Mouse (Mus musculus) spleen, postnatal 10 days (tissue): ENCODE data around the gene Serpina12.

Experiments
- DNase-seq, 2 experiments: peaks; one replicate each; pipeline ENCODE4 v3.0.0; 2021 to 2022; ENCODE audit warnings: low spot score in 2 of 2

Gene Serpina12

DNA sequence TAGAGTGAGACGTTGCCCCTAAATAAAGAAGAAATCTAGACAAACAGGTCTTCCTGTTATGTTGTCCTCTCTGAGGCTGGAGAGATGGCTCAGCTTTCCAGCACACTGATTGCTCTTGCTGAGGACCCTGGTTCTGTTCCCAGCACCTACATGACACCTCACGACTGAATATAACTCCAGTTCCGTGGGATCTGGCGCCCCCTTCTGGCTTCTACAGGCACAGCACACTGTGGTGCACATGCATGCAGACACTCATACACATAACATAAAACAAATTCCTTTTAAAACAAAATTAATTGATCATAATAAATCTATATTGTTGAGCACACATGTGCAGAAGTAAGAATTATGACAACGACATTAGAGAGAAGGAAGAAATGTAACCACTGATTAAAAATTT is 39.6 kb downstream of the Serpina12 start:
- DNase-seq, result no peak

DNA sequence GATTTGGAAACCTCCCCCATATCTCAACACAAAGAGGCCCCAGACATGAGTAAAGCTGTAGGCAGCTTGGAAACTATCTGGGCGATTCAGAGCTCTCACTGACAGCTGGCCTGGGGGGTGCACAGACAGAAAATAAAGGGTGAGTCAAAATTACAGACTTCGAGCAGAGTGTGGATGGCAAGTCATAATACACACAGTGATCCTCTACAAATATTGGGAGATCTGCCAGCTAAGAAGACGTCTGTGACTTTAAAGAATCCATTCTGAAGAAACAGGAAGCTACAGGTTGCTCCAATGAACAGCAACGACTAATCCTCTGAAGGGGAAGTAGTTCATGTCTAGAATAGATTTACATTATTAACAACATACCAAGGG is 41.0 kb downstream of the Serpina12 start:
- DNase-seq, result no peak

DNA sequence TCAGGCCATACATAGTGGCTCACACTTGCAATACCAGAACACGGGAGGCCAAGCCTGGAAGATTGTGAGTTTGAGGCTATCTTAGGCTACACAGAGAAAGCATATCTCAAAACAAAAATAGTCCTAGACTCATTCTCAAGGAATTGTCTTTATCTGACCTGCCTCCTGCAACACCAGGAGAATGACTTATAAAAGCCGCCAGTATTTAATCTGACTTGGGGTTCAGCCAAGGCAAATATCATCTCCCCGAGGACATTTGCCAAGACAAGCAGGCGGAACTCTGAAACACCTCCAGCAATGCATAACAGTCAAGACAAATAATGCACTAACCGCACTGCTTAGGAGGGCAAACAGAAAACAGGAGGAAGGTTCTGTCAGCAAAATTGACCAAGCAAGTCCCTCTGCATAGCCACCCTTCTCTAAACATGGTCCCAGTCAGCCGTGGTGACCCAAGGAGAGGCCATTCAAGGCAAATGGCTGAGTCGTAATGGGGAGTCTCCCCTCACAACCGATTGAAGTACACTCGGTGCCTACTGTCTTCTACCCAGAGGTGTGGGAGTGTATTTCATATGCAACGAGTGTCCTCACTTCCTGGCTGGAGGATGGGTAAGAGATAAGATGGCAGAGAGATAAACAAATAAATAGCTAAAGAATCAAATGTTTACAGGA is 41.5 kb downstream of the Serpina12 start:
- no peak for DNase-seq

DNA sequence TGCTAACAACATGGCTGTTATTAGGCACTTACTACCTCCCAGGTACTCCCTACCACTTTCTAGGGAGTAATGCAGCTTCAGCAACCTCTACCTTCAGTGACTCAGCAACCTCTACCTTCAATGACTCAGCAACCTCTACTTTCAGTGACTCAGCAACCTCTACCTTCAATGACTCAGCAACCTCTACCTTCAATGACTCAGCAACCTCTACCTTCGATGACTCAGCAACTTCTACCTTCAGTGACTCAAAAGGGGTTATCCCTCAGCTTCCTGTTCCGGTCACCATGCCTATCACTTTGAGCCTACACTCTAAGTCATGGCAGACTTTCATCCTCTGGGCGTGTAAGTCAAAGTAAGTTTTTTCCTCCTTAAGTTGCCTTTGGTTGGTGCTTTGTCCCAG is 43.6 kb downstream of the Serpina12 start:
- no peak for DNase-seq

DNA sequence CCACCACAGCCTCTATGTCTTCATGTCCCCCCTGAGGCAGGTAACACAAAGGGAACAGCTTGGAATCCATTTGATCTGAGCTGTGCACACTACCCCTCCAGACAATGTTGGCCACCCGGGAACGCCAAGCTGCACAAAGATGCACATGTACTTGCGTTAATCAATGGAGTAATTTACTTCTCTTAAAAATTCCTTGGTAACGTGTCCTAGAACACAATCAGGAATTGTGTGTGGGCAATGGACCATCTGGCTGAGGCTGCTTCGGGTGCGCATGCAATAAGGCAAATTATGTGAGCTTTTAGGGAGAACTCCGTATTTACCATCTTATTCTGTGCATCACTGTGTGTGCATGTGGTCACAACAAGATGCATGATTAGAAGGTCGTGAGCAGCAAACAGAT is 44.6 kb downstream of the Serpina12 start:
- no peak for DNase-seq

DNA sequence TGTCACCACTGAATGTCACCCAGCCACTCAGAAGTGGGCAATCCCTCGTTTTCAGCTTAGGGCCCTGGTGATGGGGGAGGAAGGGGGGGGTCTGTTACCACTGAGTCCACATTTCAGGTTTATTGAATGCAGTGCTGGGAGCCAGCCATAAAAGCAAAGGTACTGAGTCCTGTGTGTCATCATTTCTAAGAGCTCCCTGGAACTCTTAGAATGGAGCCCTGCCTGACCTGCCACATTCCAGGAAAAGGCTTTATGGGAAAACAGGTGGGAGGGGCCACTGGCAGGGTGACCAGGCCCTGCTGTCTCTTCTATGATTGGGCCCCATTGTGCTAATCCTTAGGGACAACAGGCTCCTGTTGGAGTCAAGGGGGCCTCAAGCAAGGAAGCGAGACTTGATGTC is 47.7 kb downstream of the Serpina12 start:
- no peak for DNase-seq

DNA sequence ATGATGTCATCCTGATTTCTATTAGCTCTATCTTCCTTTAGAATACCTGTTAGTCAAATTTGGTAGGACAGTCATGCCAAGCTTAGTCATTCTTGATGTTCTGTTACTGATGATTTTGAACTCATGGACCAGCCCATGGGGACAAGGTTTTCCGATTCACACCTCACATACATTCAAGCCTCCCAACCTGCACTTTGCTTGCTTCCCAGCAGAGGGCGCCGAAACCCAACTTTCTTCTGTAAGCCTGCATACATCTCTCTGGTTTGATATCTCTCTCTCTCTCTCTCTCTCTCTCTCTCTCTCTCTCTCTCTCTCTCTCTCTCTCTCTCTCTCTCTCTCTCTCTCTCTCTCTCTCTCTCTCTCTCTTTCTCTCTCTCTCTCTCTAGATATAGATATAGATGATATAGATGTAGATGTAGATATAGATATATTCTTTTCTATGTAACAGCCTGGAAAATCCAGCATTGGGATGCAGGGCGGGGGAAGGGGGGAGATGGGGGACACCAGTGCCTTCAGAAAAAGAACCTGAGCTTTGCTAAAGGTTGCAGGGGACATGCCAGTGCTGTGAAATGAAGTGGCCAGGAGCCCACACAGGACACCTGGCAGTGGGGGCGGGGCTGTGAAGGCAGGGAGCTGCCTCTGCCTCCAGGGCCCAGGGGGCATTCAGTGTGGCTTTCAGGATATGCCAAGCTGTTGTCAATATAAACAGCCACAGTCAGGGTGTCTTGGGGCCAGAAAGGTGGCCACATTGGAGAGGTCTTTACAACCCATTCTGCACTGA is 48.8 kb downstream of the Serpina12 start:
- peak; percentile 21 to 64 for DNase-seq

DNA sequence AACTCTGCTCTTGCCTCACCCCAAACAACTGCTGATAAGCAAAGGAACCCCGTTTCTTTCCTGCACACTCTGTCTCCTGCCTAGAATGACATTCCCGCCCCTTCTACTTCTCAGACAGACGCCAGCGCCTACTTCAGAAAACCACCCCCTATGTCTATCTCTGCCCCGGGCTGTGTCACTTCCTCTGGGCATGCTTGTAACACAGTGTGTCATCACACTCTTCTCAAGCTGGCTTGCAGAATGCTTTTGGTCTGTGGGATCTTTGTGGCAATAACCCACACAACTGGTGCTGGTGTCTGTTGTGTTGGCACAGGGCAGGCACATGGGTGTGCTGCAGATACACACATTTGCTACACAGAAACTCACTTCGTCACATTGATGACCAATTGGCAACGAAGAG is 51.3 kb downstream of the Serpina12 start:
- no peak for DNase-seq

DNA sequence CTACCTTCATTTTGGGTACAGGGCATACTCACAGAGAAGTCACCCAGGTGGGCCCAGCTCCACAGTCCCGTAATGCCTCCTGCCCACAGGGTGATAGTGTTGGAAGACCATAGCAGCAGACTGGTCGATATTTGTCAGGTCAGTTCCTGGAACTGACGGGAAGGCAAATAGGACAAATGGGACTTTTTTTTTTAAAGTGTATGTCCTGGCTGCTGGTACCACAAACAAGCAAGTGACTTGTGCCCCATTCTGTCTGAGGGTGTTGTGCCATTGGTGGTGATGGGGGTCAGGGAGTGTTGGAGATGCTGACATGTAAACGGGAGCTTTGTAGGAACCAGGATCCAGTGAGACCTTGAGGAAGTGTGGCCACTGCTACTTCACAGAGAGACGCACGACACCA is 54.4 kb downstream of the Serpina12 start, which contains the start of gene Serpina11:
Gene Serpina11 (minus strand): TSS at position 101 of the 400 bp plus-strand sequence.
- DNase-seq, result no peak

DNA sequence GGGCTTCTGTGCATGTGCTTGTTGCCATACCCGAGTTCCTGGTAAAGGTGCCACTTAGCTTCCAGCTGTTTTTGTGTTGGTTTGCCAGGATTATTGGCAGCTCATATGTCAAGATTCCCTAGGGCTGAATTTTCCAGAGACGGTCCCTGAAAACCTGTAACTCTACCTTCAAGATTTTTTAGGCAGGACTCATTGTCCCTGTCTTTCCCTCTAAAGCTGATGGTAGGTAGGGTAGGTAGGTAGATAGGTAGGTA is 54.8 kb downstream of the Serpina12 start:
- DNase-seq, result no peak

DNA sequence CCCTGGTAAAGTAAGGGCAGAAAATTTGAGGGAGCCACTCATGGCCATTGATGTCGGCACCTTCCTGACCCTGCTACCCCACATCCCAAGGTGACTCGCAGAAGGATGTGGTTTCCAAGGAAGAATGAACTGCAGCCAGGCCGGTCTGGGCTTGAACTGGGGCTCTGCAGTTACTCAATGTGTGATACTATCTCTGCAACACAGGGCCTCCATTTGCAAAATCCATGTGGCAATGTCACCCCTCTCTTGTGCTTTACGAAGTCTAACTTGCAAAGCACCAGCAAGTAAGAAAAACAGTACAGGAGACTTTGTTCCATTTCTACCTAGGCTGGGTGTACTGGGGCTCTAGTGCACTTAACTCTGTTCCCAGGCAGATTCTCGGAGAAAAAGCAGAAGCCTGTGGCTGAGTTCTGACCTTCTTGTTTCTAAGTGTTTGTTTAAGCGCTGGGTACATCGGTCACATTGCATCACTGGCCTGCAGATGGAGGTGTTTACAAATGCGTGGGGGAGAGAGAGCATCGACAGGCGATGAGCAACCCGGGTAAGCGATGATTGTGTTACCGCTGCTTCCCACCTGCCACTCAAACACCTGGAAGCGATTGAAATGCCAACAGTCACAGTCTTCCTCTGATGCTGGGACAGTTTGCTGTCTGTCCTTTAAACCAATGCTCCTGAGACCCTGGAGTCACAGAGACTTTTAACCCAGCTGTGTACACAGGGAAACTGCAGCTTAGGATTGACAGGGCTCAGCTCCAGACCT is 55.3 kb downstream of the Serpina12 start:
- no peak for DNase-seq

DNA sequence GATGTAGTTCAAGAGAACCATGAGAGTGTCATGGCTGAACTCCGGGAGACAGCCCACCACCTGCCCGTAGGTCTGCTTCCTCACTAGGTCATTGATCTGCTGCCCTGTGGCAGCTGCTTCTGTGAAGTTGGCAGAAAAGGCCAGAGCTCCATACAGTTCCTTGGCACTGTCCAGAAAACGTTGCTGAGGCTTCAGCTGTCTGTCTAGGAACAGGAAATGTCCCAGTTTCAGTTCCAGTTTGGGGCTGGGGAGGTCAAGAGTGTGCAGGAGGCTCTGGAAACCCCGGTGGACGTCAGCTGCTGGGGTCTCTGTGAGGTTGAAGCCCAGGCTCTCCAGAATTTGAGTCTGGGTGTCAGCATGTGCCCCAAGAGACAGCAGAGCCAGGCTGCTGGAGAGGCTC is 58.4 kb downstream of the Serpina12 start:
- DNase-seq, result no peak

DNA sequence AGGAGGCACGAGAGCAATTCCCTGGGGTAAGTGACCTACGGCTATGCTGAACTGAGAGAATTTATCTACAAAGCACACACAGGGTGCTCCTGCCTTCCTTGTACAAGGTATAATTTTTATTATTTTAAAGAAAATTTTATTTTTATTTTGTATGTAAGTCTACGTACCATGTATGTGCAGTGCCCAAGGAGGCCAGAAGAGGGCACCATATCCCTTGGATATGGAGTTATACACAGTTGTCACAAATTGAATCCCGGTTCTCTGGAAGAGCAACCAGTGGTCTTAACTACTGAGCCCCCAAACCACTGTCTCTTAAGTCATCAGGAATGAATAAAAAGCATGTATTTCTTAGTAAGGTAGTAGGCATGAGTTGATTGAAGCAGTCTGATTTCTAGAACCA is 59.3 kb downstream of the Serpina12 start:
- DNase-seq, result peak in 1 of 2 experiments; percentile 45

DNA sequence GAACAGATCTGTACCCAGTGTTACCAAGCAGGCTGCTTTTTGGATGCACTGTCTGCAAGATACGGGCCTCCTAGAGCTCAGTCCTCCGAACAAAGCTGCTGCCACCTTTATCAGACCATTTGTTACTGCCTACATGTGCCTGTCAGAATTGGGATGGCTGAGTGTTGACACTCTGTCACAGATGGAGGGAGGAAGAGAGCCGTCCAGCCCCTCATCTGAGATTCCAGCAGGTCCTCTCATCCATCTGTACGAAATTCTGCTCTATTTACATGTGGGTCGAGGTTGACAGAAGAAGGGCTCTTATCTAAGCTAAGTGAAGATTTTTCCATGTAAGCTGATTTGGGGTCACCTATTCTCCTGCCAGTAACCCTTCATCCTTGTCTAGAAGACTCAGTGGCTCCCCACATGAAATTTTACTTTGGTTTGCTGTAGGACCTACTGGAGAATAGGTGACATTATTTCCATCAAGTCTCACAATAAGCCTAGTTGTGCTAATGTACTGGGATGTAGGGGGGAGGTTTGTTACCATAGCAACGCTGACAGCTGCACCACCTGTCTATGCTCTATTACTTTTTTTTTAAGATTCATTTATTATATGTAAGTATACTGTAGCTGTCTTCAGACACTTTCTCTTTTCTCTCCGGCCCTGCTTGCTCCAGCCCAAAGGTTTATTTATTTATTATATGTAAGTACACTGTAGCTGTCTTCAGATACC is 62.4 kb downstream of the Serpina12 start:
- DNase-seq, result no peak
